Mouse (Mus musculus): ENCODE data around the gene Dlg4. TPM values are rescaled to one million over a fixed set of nuclear protein-coding genes. Genes with fewer than 3 reads are reported as not detected.

Gene Dlg4
- total and polyA plus RNA-seq, 3 experiments = 6.8 to 15.3 (median 7.3) TPM

GRCm38 (mm10) chr11:70039631-70040030 lies 22.9 kb downstream of the Dlg4 start:
- Histone ChIP-seq H3K27ac (ENCODE audit: insufficient read depth, low read depth) (no peak overlapping the region), H3K27me3 (replicated peaks) (no peaks in the 10 kb centered on the region), H3K4me2 (ENCODE audit: insufficient read depth, low read depth, poor library complexity, severe bottlenecking) (no peak overlapping the region), H3K36me3 (replicated peaks in 1 of 2; ENCODE audit: control insufficient read depth in 1 of 2, insufficient read depth in 1 of 2, low read length in 1 of 2) (peaks cover 0 to 46% of the 10 kb centered on the region in 2 experiments), H3K9ac (ENCODE audit: insufficient read depth, low read depth) (no peak overlapping the region), H3K4me3 (replicated peaks in 1 of 3; ENCODE audit: low read depth in 2 of 3, low read length in 2 of 3, poor library complexity in 1 of 3) (no peak overlapping the region), H3K9me3 (replicated peaks; ENCODE audit: low read length) (no peaks in the 10 kb centered on the region), H3K79me2 (replicated peaks; ENCODE audit: control insufficient read depth, extremely low read depth, insufficient read depth, poor library complexity, severe bottlenecking) (no peaks in the 10 kb centered on the region), H3K4me1 (ENCODE audit: control insufficient read depth in 1 of 2, insufficient read depth in 2 of 2) (peaks cover 10 to 17% of the 10 kb centered on the region in 2 experiments)
- in situ Hi-C loops (cut with MboI; ENCODE audit: low pct_ligation_motif_present, low pct_unique_long_range_greater_than_20kb, low sequenced_read_pairs) (no loop called here), dilution Hi-C loops (cut with MboI; ENCODE audit: extremely low pct_ligation_motif_present, extremely low pct_unique_long_range_greater_than_20kb, low sequenced_read_pairs) (no loop called here)
- no peak for DNase-seq (ENCODE audit: extremely low read depth)
- TF ChIP-seq MAX (IDR thresholded peaks at IDR 0.05; ENCODE audit: low read length) = no peak
- no peak for TF ChIP-seq BHLHE40 (IDR thresholded peaks at IDR 0.05; ENCODE audit: low read depth, low read length)
- no peak for TF ChIP-seq SIN3A (IDR thresholded peaks at IDR 0.05; ENCODE audit: low read length)
- TF ChIP-seq UBTF (IDR thresholded peaks at IDR 0.05; ENCODE audit: low read depth, low read length) = no peak
- no peak for TF ChIP-seq KAT2A (IDR thresholded peaks at IDR 0.05; ENCODE audit: insufficient replicate concordance, low read length)
- no peak for TF ChIP-seq TCF12 (IDR thresholded peaks at IDR 0.05; ENCODE audit: low read depth, low read length)
- TF ChIP-seq NELFE (IDR thresholded peaks at IDR 0.05; ENCODE audit: low read depth, low read length) = no peak
- no peak for TF ChIP-seq TBP (conservative IDR thresholded peaks at IDR 0.05; ENCODE audit: low read depth, low read length)
- no peak for TF ChIP-seq IRF4 (IDR thresholded peaks at IDR 0.05; ENCODE audit: low read depth, low read length)
- no peak for TF ChIP-seq MXI1 (IDR thresholded peaks at IDR 0.05; ENCODE audit: low read depth, low read length)
- TF ChIP-seq ZMIZ1 (IDR thresholded peaks at IDR 0.05; ENCODE audit: low read depth, low read length) = no peak
- TF ChIP-seq GABPA (IDR thresholded peaks at IDR 0.05; ENCODE audit: insufficient replicate concordance, low read depth, low read length) = no peak
- TF ChIP-seq E2F4 (IDR thresholded peaks at IDR 0.05; ENCODE audit: insufficient replicate concordance, low read depth, low read length) = no peak

- TF ChIP-seq MAX (IDR thresholded peaks at IDR 0.05; ENCODE audit: low read length) (no peak), ZC3H11A (IDR thresholded peaks at IDR 0.05; ENCODE audit: low read depth, low read length) (no peak), RCOR1 (conservative IDR thresholded peaks at IDR 0.05; ENCODE audit: low read depth, low read length) (no peak), KAT2A (IDR thresholded peaks at IDR 0.05; ENCODE audit: insufficient replicate concordance, low read length) (no peak), ZNF384 (IDR thresholded peaks at IDR 0.05; ENCODE audit: low read depth, low read length) (no peak), NELFE (IDR thresholded peaks at IDR 0.05; ENCODE audit: low read depth, low read length) (no peak), USF2 (conservative IDR thresholded peaks at IDR 0.05; ENCODE audit: low read depth, low read length) (no peak), GABPA (IDR thresholded peaks at IDR 0.05; ENCODE audit: insufficient replicate concordance, low read depth, low read length) (no peak), MAZ (IDR thresholded peaks at IDR 0.05; ENCODE audit: low read depth, low read length) (no peak), TCF12 (IDR thresholded peaks at IDR 0.05; ENCODE audit: low read depth, low read length) (no peak), MEF2A (IDR thresholded peaks at IDR 0.05; ENCODE audit: borderline replicate concordance, low read depth, low read length) (no peak), UBTF (IDR thresholded peaks at IDR 0.05; ENCODE audit: low read depth, low read length) (no peak), MYC (IDR thresholded peaks at IDR 0.05; ENCODE audit: low read depth, low read length) (no peak), ETS1 (conservative IDR thresholded peaks at IDR 0.05; ENCODE audit: low read depth, low read length) (no peak), PAX5 (IDR thresholded peaks at IDR 0.05; ENCODE audit: low read length) (no peak), E2F4 (IDR thresholded peaks at IDR 0.05; ENCODE audit: insufficient replicate concordance, low read depth, low read length) (no peak), MXI1 (IDR thresholded peaks at IDR 0.05; ENCODE audit: low read depth, low read length) (no peak)
- no peak overlapping the region for H3K4me3 ChIP-seq (replicated peaks in 1 of 3; ENCODE audit: low read depth in 2 of 3, low read length in 2 of 3, poor library complexity in 1 of 3)
- H3K4me1 ChIP-seq (ENCODE audit: control insufficient read depth in 1 of 2, insufficient read depth in 2 of 2) = peaks cover 10 to 17% of the 10 kb centered on the region in 2 experiments
- H3K9me3 ChIP-seq (replicated peaks; ENCODE audit: low read length) = no peaks in the 10 kb centered on the region
- no peak overlapping the region for H3K4me2 ChIP-seq (ENCODE audit: insufficient read depth, low read depth, poor library complexity, severe bottlenecking)
- no peak for DNase-seq (ENCODE audit: extremely low read depth)
- H3K79me2 ChIP-seq (replicated peaks; ENCODE audit: control insufficient read depth, extremely low read depth, insufficient read depth, poor library complexity, severe bottlenecking) = no peaks in the 10 kb centered on the region
- in situ Hi-C loops (cut with MboI; ENCODE audit: low pct_ligation_motif_present, low pct_unique_long_range_greater_than_20kb, low sequenced_read_pairs) = no loop called here
- dilution Hi-C loops (cut with MboI; ENCODE audit: extremely low pct_ligation_motif_present, extremely low pct_unique_long_range_greater_than_20kb, low sequenced_read_pairs) = no loop called here
- no peaks in the 10 kb centered on the region for H3K27me3 ChIP-seq (replicated peaks)
- H3K9ac ChIP-seq (ENCODE audit: insufficient read depth, low read depth) = no peak overlapping the region
- peaks cover 0 to 50% of the 10 kb centered on the region in 2 experiments for H3K36me3 ChIP-seq (replicated peaks in 1 of 2; ENCODE audit: control insufficient read depth in 1 of 2, insufficient read depth in 1 of 2, low read length in 1 of 2)
- H3K27ac ChIP-seq (ENCODE audit: insufficient read depth, low read depth) = no peak overlapping the region
Observed at GRCm38 (mm10) chr11:70040184-70040583, 23.4 kb downstream of the Dlg4 start.

Data from CH12.LX (cell line).